Mouse (Mus musculus) right cerebral cortex, postnatal 14 days (tissue): ENCODE results near the gene Zfp661.
"Not testable (repeated sequence)": the region's sequence is repeated elsewhere in the genome, so short reads cannot be mapped to it uniquely, and the experiment has no call there.

Experiments used
- DNase-seq: peaks from one replicate; pipeline ENCODE4 v3.0.0; 2022

Gene Zfp661

DNA sequence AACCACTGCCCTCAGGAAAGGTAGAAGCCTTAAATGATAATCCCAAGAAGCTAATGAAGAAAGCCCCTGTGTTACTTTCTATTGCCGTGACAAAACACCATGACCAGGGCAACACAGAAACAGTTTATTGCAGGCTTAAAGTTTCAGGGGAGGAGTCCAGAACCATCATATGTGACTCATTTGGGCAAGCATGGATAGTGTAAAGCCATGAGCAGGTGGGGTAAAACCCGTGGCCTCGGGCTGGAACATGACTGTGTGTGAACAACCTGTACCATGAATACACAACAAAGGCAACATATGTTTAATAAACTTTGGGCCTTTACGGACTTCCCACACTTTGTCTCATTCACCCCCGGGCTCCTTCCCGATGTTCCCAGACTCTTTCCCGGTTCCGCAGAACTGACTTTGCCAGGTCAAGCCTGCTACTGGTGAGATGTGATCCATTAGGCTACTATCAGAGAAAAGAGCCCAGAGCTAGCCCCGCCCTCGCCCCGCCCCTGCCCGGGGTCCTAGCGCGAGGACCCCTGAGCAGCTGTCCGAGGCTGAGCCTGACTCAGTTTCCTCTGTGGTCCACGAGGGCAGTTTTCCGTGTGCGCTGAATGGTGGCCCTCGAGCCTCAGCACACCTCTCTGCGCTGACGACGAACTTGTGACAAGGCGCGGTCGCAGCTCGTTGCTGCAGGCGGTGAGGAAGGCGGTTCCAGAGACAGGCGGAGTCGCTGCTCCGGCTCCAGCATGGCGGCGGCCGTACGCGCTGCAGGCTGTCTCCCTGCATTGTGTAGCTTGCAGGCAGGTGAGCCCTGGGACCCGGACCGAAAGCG is at the start of gene Zfp661, which contains the start of gene Mrps5:
TSS of gene Zfp661 (minus strand) at position 401 of the 820 bp plus-strand sequence.
TSS of gene Mrps5 (plus strand) at position 529 of the 820 bp plus-strand sequence.
- peak; percentile 78 for DNase-seq

DNA sequence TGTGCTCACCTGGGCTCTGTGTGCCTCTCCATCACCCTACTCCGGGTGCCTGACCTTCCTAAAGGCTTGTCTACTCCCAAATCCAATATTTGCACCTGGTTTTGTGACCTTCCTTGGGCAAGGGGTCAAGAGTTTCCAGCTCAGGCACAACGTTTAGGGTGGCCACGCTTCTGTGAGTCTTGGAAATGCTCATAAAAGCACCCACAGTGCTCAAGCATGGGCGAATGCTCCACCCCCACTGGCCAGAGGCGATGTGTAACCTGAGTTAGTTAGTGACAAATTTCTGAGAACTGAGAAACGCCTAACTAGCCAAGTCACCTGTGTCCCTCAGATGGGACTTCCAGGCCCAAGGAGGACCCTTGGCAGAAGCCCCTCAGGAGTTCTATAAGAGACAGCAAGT is 48.7 kb upstream of the Zfp661 start:
- DNase-seq: no peak

DNA sequence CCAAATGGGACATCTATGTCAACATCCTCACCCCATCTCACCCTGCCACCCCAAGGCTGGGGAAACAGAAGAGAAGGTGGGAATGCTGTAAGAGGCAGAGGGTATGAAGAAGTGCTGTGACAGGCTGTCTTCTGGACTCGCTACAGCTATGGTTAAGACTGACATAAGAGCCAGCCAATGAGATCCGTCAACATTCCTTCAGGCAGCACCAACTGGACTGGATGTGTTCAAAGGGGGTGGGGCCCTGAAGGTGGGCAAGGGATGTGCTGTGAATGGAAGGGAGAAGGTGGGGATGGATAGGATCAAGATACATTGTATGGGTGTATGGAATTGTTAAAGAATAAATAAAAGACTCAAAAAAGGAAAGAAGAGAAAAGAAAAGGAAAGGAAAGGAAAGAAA is 45.7 kb upstream of the Zfp661 start:
- DNase-seq: no peak

DNA sequence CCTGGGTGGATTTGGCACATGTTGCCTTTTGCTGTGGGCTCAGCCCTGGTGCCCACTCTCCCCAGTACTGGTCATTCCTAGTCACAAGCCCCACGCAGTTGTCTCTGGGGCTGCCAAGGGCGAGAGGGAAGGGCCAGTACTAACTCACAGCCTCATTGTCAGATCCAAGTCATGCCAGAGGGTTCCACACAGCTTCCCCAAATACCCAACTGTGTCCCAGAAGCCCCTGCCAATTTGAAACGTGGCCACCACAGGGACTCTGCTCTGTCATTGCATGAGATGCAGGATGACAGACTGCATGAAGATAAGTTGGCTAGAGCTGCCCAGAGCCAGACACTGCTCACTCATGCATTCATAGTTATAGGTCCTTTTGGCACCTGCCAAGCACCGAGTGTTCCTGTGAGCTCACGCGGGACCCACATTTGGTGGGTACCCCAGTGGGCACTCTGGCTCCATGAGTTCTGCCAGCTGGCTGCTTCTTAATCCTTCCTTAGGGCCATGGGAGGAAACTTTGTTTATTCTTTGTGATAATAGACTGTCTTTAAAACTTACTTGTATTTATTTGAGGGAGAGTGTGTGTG is 41.2 kb upstream of the Zfp661 start:
- DNase-seq: no peak

DNA sequence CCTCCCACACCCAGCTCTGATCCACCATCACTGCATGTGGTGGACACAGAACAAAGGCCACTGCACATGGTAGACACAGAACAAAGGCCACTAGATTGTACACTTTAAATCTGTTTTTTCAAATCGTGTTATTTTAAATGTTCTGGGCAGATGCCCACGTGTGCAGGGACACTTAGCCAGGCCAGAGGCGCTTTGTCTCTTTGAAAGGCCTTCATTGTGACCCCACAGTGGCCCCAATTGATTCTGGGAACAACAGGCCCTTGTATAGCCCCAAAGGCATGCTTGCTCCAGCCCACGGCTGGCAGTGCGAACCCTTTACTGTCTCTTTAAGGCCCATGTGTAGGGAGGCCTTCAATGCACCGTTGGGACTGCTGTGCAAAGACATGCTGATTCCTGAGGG is 40.5 kb upstream of the Zfp661 start:
- no peak for DNase-seq

DNA sequence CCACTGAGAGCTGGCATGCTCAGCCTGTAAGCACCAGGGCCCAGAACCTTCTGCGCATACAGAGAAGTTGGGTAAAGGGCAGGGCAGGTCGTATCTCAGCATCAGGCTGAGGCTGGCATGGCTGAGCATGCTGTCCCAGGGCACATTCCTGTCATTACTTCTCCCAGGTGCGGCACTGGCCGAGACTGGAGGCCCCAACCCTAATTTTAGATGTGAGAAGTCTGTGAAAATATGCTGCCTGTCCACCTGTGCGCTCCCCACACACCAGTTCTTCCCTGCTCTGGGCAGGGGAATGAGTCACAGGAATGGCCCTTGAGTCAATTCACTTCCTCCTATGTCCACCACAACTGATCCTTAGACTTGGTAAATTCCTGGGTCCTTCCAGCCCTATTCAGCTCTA is 38.8 kb upstream of the Zfp661 start:
- no peak for DNase-seq

DNA sequence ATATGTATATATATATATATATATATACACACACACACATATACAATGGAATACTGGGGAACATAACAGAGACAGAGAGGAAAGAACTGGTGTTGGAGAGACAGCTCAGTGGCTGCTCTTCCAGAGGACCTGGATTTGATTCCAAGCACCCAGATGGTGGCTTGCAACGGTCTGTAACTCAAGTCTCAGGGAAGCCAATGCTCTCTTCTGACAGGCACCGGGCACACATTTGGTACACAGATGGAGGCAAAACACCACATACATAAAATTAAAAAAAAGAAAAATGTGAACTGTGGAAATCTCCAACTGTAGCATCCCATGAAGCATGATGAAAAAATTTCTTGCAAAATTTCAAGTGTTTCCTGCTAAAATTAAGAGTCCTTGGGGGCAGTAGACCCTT is 37.9 kb upstream of the Zfp661 start:
- DNase-seq: no peak

DNA sequence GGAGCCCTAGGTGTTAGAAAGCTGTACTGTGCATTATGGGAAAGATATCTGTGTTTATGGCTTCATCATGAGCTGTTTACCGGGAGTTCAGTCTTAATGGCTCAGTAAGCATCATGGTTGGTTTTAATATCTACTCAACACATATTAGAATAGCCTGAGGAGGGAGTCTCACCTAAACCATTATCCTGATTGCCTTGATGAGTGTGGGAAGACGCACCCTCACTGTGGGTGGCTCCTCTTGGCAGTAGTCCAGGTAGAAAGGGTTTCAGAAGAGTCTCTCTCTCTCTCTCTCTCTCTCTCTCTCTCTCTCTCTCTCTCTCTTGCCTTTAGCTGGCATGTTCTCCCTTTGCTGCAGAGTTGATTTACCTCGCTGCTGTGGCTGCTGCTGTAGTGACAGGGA is 35.2 kb upstream of the Zfp661 start:
- no peak for DNase-seq

DNA sequence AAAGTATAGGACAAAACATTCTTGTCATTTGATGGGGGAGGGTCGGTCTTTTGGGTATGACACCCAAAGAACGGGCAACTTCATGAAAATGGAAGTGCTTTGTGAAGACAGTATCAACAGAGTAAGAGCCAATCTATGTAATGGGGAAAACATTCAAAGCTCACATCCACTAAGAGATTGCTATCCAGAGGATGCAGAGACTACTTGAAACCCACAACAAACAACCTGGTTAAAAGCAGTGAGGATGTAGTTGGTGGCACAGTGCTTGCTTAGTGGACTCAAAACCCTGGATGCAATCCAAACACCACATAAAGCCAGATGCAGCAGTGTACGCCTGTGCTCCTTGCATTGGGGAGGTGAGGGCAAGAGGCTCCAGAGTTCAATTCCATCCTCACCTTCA is 32.4 kb upstream of the Zfp661 start:
- DNase-seq: no peak

DNA sequence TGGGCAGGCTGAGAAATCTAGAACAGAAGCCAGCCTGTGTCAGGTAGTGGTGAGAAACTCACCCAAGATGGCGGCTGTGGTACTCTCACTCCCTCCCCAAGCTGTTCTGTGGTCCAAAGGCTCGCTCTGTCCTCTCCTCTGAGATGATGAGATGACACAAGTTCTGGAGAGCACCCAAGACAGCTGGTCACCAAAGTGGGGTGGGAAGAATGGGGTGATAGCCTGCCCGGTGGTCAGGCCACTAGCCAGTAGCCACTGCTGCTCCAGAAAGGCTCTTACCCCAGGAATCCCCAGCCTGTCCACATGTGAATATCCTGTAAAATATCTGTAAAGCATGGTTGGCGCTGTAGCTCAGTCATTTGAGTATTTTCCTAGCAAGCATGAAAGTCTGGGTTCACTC is 25.4 kb upstream of the Zfp661 start:
- DNase-seq: no peak

DNA sequence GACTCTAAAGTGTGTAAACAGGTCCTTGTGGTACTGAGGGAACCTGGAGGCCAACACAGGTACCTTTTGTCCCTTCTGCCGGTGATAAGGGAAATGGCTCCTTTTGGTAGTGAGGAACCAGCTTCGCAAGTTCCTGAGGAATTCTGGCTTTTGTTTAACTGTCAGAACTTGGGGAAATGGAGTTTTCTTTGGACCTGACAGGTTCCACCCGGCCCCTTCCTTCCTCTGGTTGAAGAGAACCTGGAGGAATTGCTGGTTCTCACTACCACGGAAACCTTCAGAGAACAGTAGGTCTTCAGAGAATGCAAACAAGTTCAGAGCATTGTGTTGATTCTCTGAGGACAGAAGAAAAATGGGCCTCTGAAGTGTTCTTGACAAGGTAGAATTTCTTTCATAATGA is 24.5 kb upstream of the Zfp661 start:
- no peak for DNase-seq

DNA sequence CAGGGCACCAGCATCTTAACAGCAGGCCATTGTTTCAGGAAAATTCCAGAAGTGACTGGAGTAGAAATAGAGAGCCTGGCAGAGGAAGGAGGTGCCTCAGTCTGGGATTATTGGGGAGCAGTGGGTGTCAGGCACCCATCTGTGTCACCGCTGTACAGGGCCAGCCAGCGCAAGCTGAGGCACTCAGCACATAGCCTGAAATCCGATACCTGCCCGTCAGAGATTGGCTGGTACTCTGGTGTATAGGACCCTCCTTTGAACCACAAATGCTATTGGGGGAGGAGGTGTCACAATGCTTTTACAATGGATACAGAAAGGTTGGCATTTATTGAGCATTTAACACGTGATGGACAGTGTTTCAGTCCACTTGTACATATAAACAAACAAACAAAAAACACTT is 22.1 kb upstream of the Zfp661 start:
- DNase-seq: no peak

DNA sequence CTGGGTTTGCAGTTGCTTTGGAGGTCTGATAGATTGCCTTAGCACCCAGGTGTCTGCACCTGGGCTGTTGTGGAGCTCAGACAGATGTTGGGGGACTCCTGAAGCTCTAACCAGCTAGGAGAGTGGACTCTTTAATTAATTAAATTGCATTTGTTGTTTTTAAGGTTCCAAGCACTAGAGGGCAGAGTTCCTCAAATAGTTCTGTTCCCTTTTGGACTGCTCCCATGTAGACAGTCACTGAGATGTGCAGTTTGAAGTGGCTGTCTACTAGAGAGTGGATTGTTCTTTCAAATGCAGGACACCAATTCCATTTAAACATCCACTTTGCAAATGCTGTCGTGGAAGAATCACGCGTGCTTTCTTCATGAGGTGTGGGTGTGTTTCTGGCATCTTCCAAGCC is 21.3 kb upstream of the Zfp661 start:
- DNase-seq: no peak

DNA sequence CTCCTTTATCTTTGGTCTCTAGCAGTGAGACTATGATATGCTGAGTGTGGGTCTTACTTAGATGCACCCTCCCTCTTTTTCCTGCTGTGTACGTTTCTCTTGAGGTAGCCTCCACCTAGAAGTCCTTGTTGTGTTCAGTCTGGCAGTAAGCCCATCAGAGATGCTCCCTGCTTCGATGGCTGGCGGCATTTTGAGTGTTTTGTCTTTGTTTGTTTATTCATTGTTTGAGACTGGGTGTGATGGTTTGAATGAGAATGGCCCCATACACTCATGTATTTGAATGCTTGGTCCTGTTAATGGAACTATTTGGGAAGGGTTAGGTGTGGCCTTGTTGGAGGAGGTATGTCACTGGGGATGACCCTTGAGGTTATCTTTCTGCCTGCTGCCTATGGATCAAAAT is 18.3 kb upstream of the Zfp661 start:
- no peak for DNase-seq

DNA sequence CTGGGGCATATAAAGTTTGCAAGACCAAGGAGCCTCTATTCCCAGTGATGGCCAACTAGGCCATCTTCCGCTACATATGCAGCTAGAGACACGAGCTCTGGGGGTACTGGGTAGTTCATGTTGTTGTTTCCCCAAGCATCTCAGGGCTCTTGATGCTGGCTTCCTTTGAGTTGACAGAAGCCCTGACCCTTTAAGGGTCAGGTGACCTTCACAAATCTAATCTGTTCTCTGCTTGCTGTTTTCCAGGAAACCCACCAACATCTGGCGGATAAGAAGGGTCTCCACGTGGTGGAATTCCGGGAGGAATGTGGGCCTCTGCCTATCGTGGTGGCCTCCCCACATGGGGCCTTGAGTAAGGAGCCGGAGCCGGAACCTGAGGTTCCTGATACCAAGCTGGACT is 16.5 kb upstream of the Zfp661 start:
- not testable (repeated sequence) for DNase-seq

DNA sequence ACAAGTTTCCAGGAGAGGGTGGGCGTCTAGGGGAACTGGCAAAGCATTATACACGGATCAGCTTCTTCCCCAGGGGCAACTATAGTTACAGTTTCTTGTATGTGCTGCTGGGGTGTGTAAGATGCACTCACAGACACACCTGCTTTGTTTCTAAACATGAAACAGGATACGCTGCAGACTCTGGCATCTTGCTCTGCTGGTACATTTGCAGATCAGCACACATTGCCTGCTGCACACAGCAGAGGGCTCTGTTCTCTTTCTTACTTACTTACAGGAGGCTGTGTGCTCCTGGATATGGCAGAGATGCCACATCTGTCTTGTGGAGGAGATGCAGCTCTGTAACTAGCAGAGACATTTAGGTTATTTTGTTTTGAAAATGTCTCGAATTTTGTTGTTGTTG is 3.9 kb upstream of the Zfp661 start:
- DNase-seq: no peak

DNA sequence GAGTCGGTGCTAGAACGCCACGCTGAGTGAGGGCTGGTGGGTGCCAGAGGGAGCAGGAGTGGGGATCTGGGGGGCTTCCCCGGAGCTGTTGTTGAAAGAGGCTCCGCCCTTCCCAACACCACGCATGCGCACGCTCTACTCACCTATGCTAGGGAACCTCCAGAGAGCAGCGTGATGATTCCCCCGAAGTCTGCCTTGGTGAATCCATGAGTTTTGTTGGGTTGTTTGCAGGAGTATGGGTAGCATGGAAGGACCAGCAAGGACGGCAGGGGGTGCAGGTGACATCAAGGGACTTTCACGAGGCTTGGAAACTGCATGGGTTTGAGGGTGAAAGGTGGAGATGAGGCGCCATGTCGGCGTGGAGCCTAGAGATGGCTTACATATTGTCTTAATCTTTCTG is 3.3 kb upstream of the Zfp661 start:
- no peak for DNase-seq

DNA sequence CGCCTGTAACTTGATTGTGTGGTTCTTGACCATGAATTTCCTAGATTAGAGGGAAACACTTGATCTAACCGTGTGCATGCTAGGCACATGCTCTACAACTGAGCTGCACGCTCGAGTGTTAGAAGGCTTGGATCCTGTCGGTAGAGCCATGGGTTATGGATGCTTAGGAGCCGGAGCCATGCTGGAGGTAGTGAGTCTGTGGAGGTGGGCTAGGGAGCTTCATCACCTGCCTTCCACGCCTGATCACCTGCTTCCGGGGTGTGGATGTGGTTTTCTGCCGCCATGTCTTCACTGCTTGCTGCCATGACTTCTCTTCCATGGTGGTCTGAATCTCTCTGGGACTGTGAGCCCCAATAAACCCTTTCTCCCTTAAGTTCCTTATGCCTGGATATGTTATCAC is 2.0 kb upstream of the Zfp661 start:
- no peak for DNase-seq

DNA sequence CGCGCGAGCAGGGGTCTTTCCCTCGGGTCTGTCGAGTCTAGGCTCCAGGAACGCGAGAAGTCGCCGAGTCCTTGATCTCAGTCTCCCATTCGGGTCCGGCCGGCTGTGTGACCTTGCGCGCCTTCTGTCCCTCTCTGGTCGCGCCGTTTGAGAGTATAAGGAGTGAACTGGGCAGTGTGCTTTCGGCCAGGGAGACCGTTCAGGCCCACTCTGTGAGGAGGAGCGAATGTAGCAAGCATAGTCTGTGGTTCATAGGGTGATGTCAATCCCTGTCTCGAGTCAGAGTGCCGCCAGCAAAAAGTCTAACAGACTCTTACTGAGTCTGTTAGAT is 585 bp upstream of the Zfp661 start:
- no peak for DNase-seq

DNA sequence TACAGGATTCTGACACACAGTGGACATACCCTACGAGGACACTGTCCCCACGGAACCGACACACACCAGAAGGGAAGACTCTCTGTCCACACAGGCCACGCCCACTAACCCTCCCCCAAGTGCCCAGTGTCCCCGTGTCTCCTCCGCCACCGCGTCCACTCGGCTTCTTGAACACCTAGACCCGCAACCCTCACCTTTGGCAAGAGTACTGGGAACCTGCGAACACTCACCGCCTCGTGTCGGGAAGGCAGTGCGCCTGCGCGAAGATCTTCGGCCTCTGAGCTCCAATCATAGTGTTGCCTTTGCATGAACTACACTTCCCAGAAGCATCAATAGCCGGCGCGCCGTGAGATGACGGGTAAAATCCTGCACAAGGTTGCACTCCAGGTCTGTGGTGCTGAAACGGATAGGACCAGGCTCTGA is 2.4 kb downstream of the Zfp661 start:
- DNase-seq: peak; percentile 94

DNA sequence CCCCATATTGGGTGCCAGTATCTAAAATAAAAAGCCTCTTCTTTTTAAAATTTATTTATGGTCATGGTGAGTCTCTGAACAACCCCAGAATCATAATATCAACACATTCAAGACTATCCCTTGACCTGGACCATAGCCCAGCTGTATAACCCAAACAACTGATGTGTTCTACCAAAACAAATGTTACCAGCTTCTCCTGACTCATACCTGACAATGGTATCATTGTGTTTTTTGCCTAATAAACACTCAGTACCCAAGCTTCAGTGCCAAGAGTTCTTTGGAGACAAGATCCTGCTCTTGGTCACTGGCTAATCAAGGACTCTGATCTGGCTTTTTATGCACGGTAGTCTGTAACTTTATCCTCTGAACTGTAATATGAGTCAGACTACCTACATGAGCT is 13.6 kb downstream of the Zfp661 start:
- no peak for DNase-seq

DNA sequence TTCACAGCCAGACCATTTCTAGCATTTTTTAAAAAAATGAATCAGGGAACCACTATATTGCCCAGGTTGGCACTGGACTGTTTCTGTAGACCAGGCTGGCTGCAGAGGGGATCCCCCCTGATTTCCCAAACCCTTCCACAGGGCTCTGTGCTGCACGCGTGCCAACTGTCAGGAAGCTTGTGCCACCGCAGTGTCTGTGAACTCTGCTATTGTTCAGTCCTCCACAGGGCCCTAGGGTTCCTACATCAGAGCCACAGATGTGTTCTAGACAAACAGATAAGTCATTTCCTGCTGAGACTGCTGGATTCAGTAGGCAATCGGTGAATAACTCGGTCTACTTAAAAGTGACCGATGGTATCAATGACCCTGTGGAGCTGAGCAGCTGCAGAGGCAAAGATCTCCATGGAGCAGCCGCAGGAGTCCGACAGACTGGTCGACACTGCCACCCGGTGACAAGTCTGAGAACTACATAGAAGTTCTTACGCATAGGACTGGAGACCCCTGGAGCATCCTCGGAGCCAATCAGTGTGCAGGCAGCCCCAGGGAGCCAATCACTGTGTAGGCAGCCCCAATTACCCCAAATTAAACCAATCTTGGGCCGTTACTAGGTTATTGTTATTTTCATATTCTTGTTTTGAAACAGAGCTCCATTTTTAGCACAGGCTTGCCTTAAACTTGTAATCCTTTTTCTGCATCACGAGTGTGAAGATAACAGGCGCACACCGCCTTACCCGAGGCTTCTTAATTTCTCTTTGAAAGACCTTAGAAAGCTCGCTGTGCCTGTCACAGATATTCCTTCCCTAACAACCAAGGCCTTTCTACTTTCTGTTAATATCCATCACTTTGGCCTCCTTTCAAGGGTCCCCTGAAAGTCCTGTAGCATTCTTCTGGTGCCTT is 27.6 kb downstream of the Zfp661 start:
- peak; percentile 94 for DNase-seq

DNA sequence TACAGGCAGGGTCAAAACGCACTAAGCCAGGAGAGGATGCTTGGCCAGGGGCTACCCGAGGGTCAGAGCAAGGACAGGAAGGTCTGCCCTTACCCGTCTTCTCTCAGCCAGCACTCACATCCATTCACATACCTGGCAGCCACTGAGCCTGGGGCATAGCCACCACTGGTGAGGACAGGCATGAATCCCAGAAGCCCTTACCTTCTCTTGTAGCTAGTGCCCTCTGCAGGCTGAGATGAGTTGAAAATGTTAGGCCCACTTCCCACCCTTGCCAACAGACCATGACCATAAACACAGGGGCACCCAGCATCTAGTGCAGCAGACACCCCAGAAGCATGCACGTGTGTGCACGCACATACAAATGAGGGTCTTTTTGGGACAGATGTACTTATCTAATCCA is 35.8 kb downstream of the Zfp661 start:
- DNase-seq: peak; percentile 60

DNA sequence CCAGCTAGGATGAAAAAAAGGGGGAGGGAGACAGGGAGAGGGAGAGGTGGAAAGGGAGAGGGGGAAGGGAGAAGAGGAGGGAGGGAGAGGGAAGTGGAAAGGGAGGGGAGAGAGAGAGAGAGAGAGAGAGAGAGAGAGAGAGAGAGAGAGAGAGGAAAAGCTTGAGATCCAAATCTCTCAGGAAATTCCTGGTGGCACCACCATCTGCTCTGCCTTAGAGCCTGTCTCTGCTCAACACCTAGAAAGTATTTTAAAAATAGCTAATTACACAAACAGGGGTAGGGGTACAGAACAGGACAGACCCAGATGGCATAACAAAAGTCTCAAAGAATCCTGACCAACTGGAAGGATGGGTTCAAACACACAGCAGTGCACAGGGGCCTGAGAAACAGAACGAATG is 36.4 kb downstream of the Zfp661 start:
- DNase-seq: no peak
